Mouse (Mus musculus): ENCODE results near the gene Uvrag.

Gene Uvrag

GRCm38 (mm10) chr7:99137541-99137940 lies 3.4 kb downstream of the Uvrag start:
- no peak for DNase-seq

- DNase-seq, result no peak
Observed at GRCm38 (mm10) chr7:99136789-99137188, 4.2 kb downstream of the Uvrag start.

DNA sequence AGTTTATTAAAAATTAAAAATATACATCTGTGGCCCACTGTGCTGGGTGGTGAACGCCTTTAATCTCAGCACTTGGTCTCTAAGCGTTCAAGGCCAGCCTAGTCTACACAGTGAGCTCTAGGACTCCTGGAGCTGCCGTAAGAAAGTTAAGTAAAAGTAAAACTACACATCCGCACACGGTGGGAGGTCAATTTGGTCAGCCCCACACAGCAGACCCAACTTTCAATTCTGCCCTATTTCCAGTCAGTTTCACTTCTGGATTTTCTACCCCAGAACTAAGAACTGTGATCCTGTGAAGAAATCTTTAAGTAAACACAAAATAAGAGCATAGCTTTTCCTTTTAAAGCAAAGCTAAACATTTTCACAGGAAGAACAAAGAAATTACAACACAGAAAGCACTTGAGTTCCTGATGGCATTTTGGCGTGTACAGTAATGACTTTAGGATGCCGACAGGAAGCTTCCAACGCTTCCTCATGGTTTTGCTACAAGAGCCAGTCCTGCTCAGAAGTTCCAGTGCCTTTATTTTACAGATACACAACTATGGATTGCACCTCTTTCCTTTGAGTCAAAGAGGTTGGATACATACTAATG lies 7.0 kb downstream of the Uvrag start:
- no peak for DNase-seq

DNA sequence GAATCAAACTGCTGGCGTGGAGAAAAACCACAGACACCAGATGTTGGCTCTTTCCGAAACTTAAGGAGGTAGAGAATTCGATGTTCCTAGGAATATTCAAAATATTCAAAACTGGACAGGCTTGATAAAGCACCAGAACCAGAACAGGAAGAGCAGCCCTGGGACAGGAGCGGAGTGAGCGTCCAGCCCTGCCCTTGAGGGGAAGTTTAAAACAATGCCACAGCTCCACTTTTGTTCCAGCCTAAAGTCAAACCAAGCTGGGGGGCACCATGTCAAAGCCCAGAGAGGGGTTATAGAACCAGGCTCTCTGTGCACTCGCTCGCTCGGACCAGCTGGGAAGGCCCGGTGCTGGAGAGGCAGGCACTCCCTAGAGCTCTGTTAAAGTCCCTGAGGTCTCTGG lies 8.3 kb downstream of the Uvrag start:
- DNase-seq, result no peak

- DNase-seq, result no peak
Observed at GRCm38 (mm10) chr7:99131819-99132353, 9.1 kb downstream of the Uvrag start.

- no peak for DNase-seq
Observed at GRCm38 (mm10) chr7:99128965-99129364, 12.0 kb downstream of the Uvrag start.

DNA sequence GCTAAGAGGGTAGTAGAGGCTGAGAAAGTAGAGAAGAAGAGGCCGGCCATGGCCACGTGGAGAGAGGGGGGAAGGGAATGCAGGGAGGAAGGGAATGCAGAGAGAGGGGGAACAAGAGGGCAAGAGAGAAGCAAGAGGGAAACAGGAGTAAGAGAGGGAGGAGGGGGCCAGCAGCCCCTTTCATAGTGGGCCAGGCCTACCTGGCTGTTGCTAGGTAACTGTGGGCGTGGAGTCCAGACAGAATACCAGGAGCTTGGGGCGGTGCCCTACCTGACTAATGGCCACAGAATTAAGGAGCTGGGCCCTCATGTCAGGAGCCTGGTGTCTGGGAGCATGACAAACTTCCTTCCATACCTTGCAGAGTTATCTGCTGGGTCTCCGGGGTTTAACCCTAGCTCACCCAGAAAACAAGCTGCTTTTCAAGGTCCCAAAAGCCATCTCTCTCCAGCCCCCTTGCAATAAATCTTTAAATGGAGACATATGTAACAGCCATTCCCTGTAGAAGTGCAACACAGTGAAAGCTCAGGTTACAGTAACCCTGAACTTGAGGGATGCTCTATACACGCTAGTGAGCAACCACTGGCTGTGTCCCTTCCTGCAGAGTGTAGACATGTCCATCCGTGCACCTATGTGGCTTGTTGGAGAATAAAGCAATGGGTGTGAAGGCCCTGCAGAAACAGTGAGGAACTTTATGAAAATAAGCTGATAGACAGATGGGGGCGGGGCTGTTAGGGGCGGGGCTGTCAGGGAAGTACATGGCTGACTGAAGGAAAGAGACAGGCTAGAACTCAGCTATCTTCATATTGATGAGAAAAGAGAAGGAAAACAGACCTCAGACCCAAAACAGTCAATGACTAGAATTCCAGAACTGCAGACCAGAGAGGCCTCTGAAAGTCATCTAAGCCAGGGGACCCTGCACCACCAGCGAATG lies 12.7 kb downstream of the Uvrag start:
- no peak for DNase-seq

DNA sequence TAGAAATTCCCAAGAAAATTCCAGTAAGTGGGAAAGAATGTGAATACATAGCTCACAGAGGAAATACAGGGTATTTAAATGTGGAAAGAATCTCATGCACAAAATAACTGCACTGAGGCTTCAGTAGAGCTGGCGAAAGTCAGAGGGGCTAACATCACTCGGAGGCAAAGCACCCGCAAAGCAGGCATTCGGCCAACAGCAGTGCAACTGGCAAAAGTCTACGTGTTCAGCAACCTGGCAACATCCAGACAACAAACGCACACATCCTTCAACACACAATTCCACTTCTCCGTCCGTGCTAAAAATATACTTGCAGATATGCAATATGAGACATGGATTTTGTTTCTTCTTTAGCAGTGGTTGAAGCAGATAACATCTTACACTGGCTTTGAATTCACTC lies 14.9 kb downstream of the Uvrag start:
- no peak for DNase-seq

DNA sequence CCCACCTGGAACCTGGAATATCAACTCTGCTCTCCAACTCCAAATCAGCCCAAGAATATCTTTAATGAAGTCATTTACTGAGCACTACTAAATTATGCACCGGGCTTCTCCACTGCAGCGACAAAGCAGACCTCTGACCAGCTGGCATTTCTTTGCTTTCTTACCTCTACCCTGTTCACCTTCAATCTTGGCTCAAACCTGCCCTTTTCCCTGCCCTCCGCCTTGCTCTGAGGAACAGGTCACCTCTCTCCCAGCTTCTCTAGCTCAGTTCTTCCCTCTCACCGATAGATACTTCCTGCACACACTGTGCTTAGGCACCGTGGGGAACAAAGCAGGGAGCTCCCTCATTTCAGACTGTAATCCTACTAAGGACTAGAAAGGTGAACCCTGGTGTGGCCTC lies 18.3 kb downstream of the Uvrag start:
- no peak for DNase-seq

- no peak for DNase-seq
Observed at GRCm38 (mm10) chr7:99120865-99121521, 19.9 kb downstream of the Uvrag start.

DNA sequence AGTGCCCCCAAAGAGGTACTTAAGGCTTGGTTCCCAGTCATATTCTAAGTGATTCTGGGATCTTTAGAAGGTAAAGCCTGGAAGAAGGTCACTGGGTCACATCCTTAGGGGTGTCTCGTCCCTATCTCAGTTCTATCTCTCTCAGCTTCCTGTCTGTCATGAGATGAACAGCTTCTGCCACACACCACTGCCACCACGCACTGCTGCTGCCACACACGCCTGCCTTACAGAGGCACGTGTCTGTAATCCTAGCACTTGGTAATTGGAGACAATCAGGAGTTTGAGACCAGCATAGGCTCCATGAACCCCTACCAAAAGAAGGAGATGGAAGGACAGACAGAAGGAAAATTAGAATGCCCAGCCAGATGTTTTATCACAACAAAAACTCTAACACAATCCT lies 20.9 kb downstream of the Uvrag start:
- no peak for DNase-seq

- DNase-seq, result no peak
Observed at GRCm38 (mm10) chr7:99116781-99117180, 24.2 kb downstream of the Uvrag start.

DNA sequence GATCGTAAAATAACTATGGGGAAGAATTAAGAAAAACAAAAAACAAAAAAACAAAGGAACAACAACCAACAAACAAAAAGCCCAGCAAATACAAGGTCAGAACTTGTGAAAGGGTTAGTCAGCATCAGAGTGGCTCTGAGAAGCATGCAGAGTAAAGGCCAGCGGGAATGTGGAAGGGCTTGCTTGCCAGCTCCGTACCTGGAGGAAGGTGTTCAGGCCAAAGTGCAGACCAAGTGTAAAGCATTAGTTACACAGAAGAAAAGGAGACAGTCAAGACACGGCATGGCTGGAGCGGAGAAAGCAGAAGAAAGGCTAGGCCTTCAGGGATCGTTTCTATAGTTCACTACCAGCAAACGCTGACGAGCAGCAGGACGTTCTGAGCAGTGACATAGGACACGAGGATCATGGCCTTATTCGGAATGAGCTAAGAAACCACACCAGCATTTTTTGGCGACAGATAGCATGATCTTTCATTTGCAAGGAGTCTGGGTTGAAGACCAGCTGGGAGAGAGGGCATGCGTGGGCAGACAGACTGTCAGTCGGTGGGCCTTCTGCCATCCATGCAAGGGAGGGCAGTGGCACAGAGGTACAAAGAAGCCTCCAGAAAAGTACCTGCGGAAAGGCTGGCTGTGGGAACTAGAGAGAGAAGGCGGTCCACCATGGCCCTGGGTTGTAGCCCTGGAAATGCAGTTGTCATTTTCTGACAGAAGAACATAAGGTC lies 26.8 kb downstream of the Uvrag start:
- DNase-seq, result peak; percentile 59 to 69

DNA sequence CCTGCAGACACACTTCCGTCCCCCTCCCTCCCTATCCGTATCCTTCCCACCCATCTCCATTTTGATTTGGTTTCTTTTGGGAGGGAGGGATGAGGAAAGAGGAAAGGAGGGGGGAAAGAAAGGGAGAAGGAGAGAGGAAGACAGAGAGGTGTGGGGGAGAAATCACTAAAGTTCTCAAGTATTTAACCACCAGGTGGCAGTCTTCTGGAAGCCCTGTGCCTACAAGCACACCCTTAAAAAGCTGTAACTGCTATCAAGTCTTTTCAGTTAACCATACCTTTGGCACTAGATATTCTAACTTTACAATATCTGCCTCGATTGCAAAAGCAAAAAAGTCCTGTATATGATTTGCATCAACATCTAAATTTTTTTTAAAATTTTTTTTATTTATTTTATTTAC lies 33.4 kb downstream of the Uvrag start:
- no peak for DNase-seq

- DNase-seq, result no peak
Observed at GRCm38 (mm10) chr7:99106714-99107270, 34.1 kb downstream of the Uvrag start.

- no peak for DNase-seq
Observed at GRCm38 (mm10) chr7:99101767-99102593, 39.0 kb downstream of the Uvrag start.

GRCm38 (mm10) chr7:99101076-99101475 lies 39.9 kb downstream of the Uvrag start:
- no peak for DNase-seq

DNA sequence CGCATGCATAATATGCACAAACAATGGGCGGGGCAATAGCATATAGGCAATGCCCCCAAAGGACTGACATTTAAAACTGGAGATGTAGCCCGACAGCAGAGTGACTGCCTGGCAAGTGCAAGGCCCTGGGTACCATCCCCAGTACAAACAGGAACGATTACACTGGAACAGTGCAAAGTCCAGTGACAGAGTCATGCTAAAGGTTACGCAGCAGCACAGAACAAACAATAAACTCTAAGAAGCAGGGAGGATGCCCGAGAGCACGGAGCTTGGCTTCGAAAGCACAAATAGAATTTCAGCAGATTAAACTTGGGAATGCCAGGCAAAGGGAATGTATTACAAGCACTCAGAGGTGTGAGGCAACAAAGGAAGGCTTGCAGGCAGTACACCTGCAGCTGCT lies 40.4 kb downstream of the Uvrag start:
- no peak for DNase-seq

- DNase-seq, result no peak
Observed at GRCm38 (mm10) chr7:99100087-99100486, 40.9 kb downstream of the Uvrag start.

GRCm38 (mm10) chr7:99097781-99098180 lies 43.2 kb downstream of the Uvrag start:
- no peak for DNase-seq

GRCm38 (mm10) chr7:99097128-99097527 lies 43.8 kb downstream of the Uvrag start:
- no peak for DNase-seq

DNA sequence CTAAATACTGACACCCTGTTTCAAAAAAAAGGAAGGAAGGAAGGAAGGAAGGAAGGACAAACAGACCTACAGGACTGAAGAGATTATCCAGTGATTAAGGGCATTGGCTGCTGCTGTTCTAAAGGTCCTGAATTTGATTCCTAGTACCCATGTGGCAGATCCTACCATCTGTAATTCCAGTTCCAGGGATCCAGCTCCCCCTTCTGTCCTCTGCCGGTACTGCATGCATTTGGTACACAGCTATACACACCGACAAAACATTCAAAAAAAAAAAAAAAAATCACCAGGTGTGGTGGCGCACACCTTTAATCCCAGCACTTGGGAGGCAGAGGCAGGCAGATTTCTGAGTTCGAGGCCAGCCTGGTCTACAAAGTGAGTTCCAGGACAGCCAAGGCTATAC lies 45.8 kb downstream of the Uvrag start:
- DNase-seq, result peak; percentile 36 to 39

All from cerebellum, postnatal 36 days (tissue).